Mouse (Mus musculus): Measurements from ENCODE around the gene Ciart. TPM values are rescaled to one million over a fixed set of nuclear protein-coding genes. Genes with fewer than 3 reads are reported as not detected.
A peak's percentile ranks its signal among the peaks of the same experiment; 100 is the strongest.

Ciart gene
- polyA plus RNA-seq, 2 experiments = 0.53 to 0.57 TPM

GRCm38 (mm10) chr3:95905146-95905939 is 23.3 kb upstream of the Ciart start:
- H3K4me1 ChIP-seq (replicated peaks; ENCODE audit: control insufficient read depth in 2 of 2, insufficient read depth in 2 of 2, low read length in 1 of 2) = peaks cover 0 to 14% of the 10 kb centered on the region in 2 experiments; a peak in 2 of 4 replicates
- TF ChIP-seq EP300 (IDR thresholded peaks at IDR 0.05; ENCODE audit: low read depth) = no peak
- TF ChIP-seq CTCF (IDR thresholded peaks at IDR 0.05; ENCODE audit: low read depth) = no peak
- DNase-seq (ENCODE audit: low read depth in 3 of 3, low spot score in 3 of 3) (no peak), ATAC-seq (ENCODE audit: insufficient read depth) (peak; percentile 56; the same call in 1 of the 2 replicates)
- H3K4me3 ChIP-seq (ENCODE audit: insufficient read depth in 1 of 2, low read depth in 2 of 2, low read length in 2 of 2) = peak overlapping the region; percentile 33 to 39
- no peaks in the 10 kb centered on the region for H3K9me3 ChIP-seq (ENCODE audit: control insufficient read depth, low read length)
- under 1% methylated on average over 18 of the region's 18 CpGs for WGBS (ENCODE audit: insufficient replicate concordance)
- no peak overlapping the region for H3K9ac ChIP-seq (replicated peaks)
- no peaks in the 10 kb centered on the region for H3K36me3 ChIP-seq (replicated peaks; ENCODE audit: control insufficient read depth, insufficient read depth, low read depth)
- H3K27ac ChIP-seq = no peak overlapping the region
- peaks cover 47% of the 10 kb centered on the region for H3K27me3 ChIP-seq (ENCODE audit: control insufficient read depth, insufficient read depth, low read length)
- peak overlapping the region; percentile 60 for H3K4me2 ChIP-seq (ENCODE audit: low read depth)

DNA sequence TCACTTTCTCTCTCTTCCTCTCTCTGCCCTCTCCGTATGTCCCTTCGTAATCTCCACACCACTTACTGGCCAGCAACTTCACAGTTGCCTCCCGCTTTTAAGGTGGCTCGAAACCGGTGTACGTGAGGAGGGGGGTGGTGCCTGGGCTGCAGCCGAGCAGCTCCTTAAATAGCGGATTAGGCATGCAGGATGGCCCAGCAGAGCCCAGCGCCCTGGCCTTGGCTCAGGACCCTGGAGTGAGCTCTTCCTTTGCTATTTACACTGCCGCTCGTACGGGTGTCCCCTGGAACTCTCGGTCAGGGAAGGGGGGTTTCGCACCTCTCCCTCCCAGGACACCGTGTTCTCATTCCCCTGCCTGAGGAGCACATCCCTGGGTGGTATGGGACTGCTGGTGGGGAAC is 22.5 kb upstream of the Ciart start, which contains the start of gene Car14:
TSS of gene Car14 (minus strand) at position 124 of the 400 bp plus-strand sequence.
- WGBS (ENCODE audit: insufficient replicate concordance) = 1% methylated on average over 15 of the region's 15 CpGs
- Histone ChIP-seq H3K36me3 (replicated peaks; ENCODE audit: control insufficient read depth, insufficient read depth, low read depth) (no peaks in the 10 kb centered on the region), H3K4me3 (ENCODE audit: insufficient read depth in 1 of 2, low read depth in 2 of 2, low read length in 2 of 2) (peak within 1 kb of the TSS; percentile 33 to 39), H3K9me3 (ENCODE audit: control insufficient read depth, low read length) (no peaks in the 10 kb centered on the region), H3K4me2 (ENCODE audit: low read depth) (peak within 1 kb of the TSS; percentile 60), H3K27me3 (ENCODE audit: control insufficient read depth, insufficient read depth, low read length) (peaks cover 47% of the 10 kb centered on the region), H3K27ac (peak within 1 kb of the TSS; percentile 34), H3K4me1 (replicated peaks; ENCODE audit: control insufficient read depth in 2 of 2, insufficient read depth in 2 of 2, low read length in 1 of 2) (peaks cover 0 to 14% of the 10 kb centered on the region in 2 experiments; a peak in 2 of 4 replicates), H3K9ac (replicated peaks) (peak within 1 kb of the TSS; percentile 13; the same call in 1 of the 2 replicates)
- no peak for TF ChIP-seq EP300 (IDR thresholded peaks at IDR 0.05; ENCODE audit: low read depth)
- no peak for TF ChIP-seq CTCF (IDR thresholded peaks at IDR 0.05; ENCODE audit: low read depth)
- DNase-seq (ENCODE audit: low read depth in 3 of 3, low spot score in 3 of 3) (no peak), ATAC-seq (ENCODE audit: insufficient read depth) (no peak)

GRCm38 (mm10) chr3:95903753-95904502 is 21.9 kb upstream of the Ciart start:
- no peak for TF ChIP-seq CTCF (IDR thresholded peaks at IDR 0.05; ENCODE audit: low read depth)
- no peak for TF ChIP-seq EP300 (IDR thresholded peaks at IDR 0.05; ENCODE audit: low read depth)
- WGBS (ENCODE audit: insufficient replicate concordance) = 14% methylated on average over 15 of the region's 15 CpGs

GRCm38 (mm10) chr3:95902643-95903042 is 20.6 kb upstream of the Ciart start:
- no peaks in the 10 kb centered on the region for H3K36me3 ChIP-seq (replicated peaks; ENCODE audit: control insufficient read depth, insufficient read depth, low read depth)
- no peak overlapping the region for H3K9ac ChIP-seq (replicated peaks)
- H3K9me3 ChIP-seq (ENCODE audit: control insufficient read depth, low read length) = no peaks in the 10 kb centered on the region
- H3K4me3 ChIP-seq (ENCODE audit: insufficient read depth in 1 of 2, low read depth in 2 of 2, low read length in 2 of 2) = no peak overlapping the region
- no peak overlapping the region for H3K27ac ChIP-seq
- no peak for DNase-seq (ENCODE audit: low read depth in 3 of 3, low spot score in 3 of 3)
- no peak for ATAC-seq (ENCODE audit: insufficient read depth)
- TF ChIP-seq EP300 (IDR thresholded peaks at IDR 0.05; ENCODE audit: low read depth) = no peak
- TF ChIP-seq CTCF (IDR thresholded peaks at IDR 0.05; ENCODE audit: low read depth) = no peak
- peaks cover 47% of the 10 kb centered on the region for H3K27me3 ChIP-seq (ENCODE audit: control insufficient read depth, insufficient read depth, low read length)
- H3K4me2 ChIP-seq (ENCODE audit: low read depth) = no peak overlapping the region
- peaks cover 0 to 14% of the 10 kb centered on the region in 2 experiments; a peak in 2 of 4 replicates for H3K4me1 ChIP-seq (replicated peaks; ENCODE audit: control insufficient read depth in 2 of 2, insufficient read depth in 2 of 2, low read length in 1 of 2)
- WGBS (ENCODE audit: insufficient replicate concordance) = 41% methylated on average over 6 of the region's 6 CpGs

More at GRCm38 (mm10) chr3:95903753-95904502, 21.9 kb upstream of the Ciart start:
- Histone ChIP-seq H3K27me3 (ENCODE audit: control insufficient read depth, insufficient read depth, low read length) (peaks cover 47% of the 10 kb centered on the region), H3K27ac (peak overlapping the region; percentile 34; the same call in 1 of the 2 replicates), H3K4me1 (replicated peaks; ENCODE audit: control insufficient read depth in 2 of 2, insufficient read depth in 2 of 2, low read length in 1 of 2) (peaks cover 0 to 14% of the 10 kb centered on the region in 2 experiments; a peak in 2 of 4 replicates), H3K9ac (replicated peaks) (peak overlapping the region; percentile 13; the same call in 1 of the 2 replicates), H3K9me3 (ENCODE audit: control insufficient read depth, low read length) (no peaks in the 10 kb centered on the region), H3K4me2 (ENCODE audit: low read depth) (peak overlapping the region; percentile 60), H3K4me3 (ENCODE audit: insufficient read depth in 1 of 2, low read depth in 2 of 2, low read length in 2 of 2) (peak overlapping the region; percentile 16 to 24; a peak in 2 of 4 replicates), H3K36me3 (replicated peaks; ENCODE audit: control insufficient read depth, insufficient read depth, low read depth) (no peaks in the 10 kb centered on the region)
- DNase-seq (ENCODE audit: low read depth in 3 of 3, low spot score in 3 of 3) (no peak), ATAC-seq (ENCODE audit: insufficient read depth) (peak; percentile 66)

DNA sequence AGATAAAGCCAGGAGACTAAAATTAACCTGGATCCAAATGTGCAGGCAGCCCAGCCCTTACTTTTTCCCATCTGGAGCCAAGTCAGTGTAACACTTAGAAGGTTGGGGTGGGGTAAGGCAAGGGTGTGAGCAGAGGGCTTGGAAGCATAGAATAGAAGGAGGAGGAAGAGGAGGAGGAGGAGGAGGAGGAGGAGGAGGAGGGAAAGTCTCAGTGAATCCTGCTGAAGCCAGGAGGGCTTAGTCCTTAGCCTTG is 20.2 kb upstream of the Ciart start:
- H3K27me3 ChIP-seq (ENCODE audit: control insufficient read depth, insufficient read depth, low read length) = peaks cover 47% of the 10 kb centered on the region

More for the DNA sequence above, 20.2 kb upstream of the Ciart start:
- Histone ChIP-seq H3K27ac (no peak overlapping the region), H3K9me3 (ENCODE audit: control insufficient read depth, low read length) (no peaks in the 10 kb centered on the region), H3K4me3 (ENCODE audit: insufficient read depth in 1 of 2, low read depth in 2 of 2, low read length in 2 of 2) (no peak overlapping the region), H3K36me3 (replicated peaks; ENCODE audit: control insufficient read depth, insufficient read depth, low read depth) (no peaks in the 10 kb centered on the region), H3K4me1 (replicated peaks; ENCODE audit: control insufficient read depth in 2 of 2, insufficient read depth in 2 of 2, low read length in 1 of 2) (peaks cover 0 to 14% of the 10 kb centered on the region in 2 experiments; a peak in 2 of 4 replicates), H3K9ac (replicated peaks) (no peak overlapping the region), H3K4me2 (ENCODE audit: low read depth) (no peak overlapping the region)
- ATAC-seq (ENCODE audit: insufficient read depth) (no peak), DNase-seq (ENCODE audit: low read depth in 3 of 3, low spot score in 3 of 3) (no peak)
- TF ChIP-seq CTCF (IDR thresholded peaks at IDR 0.05; ENCODE audit: low read depth) = no peak
- no peak for TF ChIP-seq EP300 (IDR thresholded peaks at IDR 0.05; ENCODE audit: low read depth)
